Mouse (Mus musculus): Measurements from ENCODE around the gene Bace2. TPM values are rescaled to one million over a fixed set of nuclear protein-coding genes. Genes with fewer than 3 reads are reported as not detected.

Gene Bace2
- polyA plus RNA-seq, 2 experiments from 2014 or later, result 0.10 to 2.0 TPM

- peak; percentile 62 for ATAC-seq
Measured at GRCm38 (mm10) chr16:97467993-97468791, 111.7 kb downstream of the Bace2 start.

GRCm38 (mm10) chr16:97474671-97475070, 118.1 kb downstream of the Bace2 start:
- ATAC-seq, result no peak

GRCm38 (mm10) chr16:97475581-97475980, 119.0 kb downstream of the Bace2 start:
- no peak for ATAC-seq

GRCm38 (mm10) chr16:97476524-97476923, 120.0 kb downstream of the Bace2 start:
- no peak for ATAC-seq

- peak; percentile 94 for ATAC-seq
Measured at GRCm38 (mm10) chr16:97478655-97479054, 122.1 kb downstream of the Bace2 start.

- ATAC-seq, result no peak
Measured at GRCm38 (mm10) chr16:97492369-97492768, 135.8 kb downstream of the Bace2 start.

Other genes with a start within 250 kb of the Bace2 start
- gene Dscam, start 186.0 kb upstream of the Bace2 start, polyA plus RNA-seq (2017; shearing (Covaris generic)), result 1 to 10 TPM; 1.9 to 2.8 TPM
- gene Mx1, start 106.2 kb downstream of the Bace2 start, polyA plus RNA-seq (2017; shearing (Covaris generic)), result 10 to 100 TPM in 1 of 2 experiments, 1 to 10 TPM in 1; 7.5 to 17.7 TPM
- gene Fam3b, start 158.1 kb downstream of the Bace2 start, polyA plus RNA-seq (2017; shearing (Covaris generic)), result 1 to 10 TPM; 2.9 to 3.0 TPM